Mouse (Mus musculus): ENCODE measurements around the gene Zbed4.
"Not testable (repeated sequence)": the region's sequence is repeated elsewhere in the genome, so short reads cannot be mapped to it uniquely, and the experiment has no call there.

Zbed4 gene

GRCm38 (mm10) chr15:88813873-88814272, 62.4 kb downstream of the Zbed4 start:
- DNase-seq: not testable (repeated sequence)

- no peak for DNase-seq
Observed at GRCm38 (mm10) chr15:88814411-88815047, 63.1 kb downstream of the Zbed4 start.

GRCm38 (mm10) chr15:88815196-88815700, 63.8 kb downstream of the Zbed4 start:
- no peak for DNase-seq

GRCm38 (mm10) chr15:88819026-88819905, 67.8 kb downstream of the Zbed4 start, which contains the start of the genes Alg12 and Creld2:
TSS of gene Alg12 (minus strand) at chr15:88819318.
TSS of gene Creld2 (plus strand) at chr15:88819646.
- DNase-seq: peak; percentile 98 to 99

GRCm38 (mm10) chr15:88819906-88820303, 68.4 kb downstream of the Zbed4 start:
- DNase-seq: no peak

GRCm38 (mm10) chr15:88821403-88821802, 69.9 kb downstream of the Zbed4 start:
- no peak for DNase-seq

GRCm38 (mm10) chr15:88822513-88822912, 71.1 kb downstream of the Zbed4 start:
- DNase-seq: no peak

GRCm38 (mm10) chr15:88823376-88823775, 71.9 kb downstream of the Zbed4 start:
- no peak for DNase-seq

- no peak for DNase-seq
Observed at GRCm38 (mm10) chr15:88827466-88827865, 76.0 kb downstream of the Zbed4 start.

GRCm38 (mm10) chr15:88827991-88828799, 76.7 kb downstream of the Zbed4 start:
- DNase-seq: peak; percentile 48 to 72

GRCm38 (mm10) chr15:88828800-88829705, 77.6 kb downstream of the Zbed4 start:
- DNase-seq: peak; percentile 73 to 92

- no peak for DNase-seq
Observed at GRCm38 (mm10) chr15:88829791-88830440, 78.5 kb downstream of the Zbed4 start.

- DNase-seq: no peak
Observed at GRCm38 (mm10) chr15:88830696-88831095, 79.2 kb downstream of the Zbed4 start.

GRCm38 (mm10) chr15:88831482-88831881, 80.0 kb downstream of the Zbed4 start:
- DNase-seq: no peak

GRCm38 (mm10) chr15:88832536-88832935, 81.1 kb downstream of the Zbed4 start:
- no peak for DNase-seq
